Mouse (Mus musculus) CD4-positive, CD25-positive, alpha-beta regulatory T cell, adult 2 months (primary cell): ENCODE results near the gene Slc17a5.
"Not testable (repeated sequence)": the region's sequence is repeated elsewhere in the genome, so short reads cannot be mapped to it uniquely, and the experiment has no call there.

ENCODE experiments used
- DNase-seq: peaks from one replicate; pipeline ENCODE4 v3.0.0-alpha.2; 2012; ENCODE audit warnings: low read depth, low spot score

The Slc17a5 gene

GRCm38 (mm10) chr9:78520127-78520779, 67.6 kb downstream of the Slc17a5 start:
- no peak for DNase-seq

- DNase-seq = not testable (repeated sequence)
These were observed 70.6 kb downstream of the Slc17a5 start for GRCm38 (mm10) chr9:78517237-78517636.

GRCm38 (mm10) chr9:78516125-78516524, 71.7 kb downstream of the Slc17a5 start:
- DNase-seq = no peak

GRCm38 (mm10) chr9:78514681-78515080, 73.2 kb downstream of the Slc17a5 start:
- DNase-seq = no peak

DNA sequence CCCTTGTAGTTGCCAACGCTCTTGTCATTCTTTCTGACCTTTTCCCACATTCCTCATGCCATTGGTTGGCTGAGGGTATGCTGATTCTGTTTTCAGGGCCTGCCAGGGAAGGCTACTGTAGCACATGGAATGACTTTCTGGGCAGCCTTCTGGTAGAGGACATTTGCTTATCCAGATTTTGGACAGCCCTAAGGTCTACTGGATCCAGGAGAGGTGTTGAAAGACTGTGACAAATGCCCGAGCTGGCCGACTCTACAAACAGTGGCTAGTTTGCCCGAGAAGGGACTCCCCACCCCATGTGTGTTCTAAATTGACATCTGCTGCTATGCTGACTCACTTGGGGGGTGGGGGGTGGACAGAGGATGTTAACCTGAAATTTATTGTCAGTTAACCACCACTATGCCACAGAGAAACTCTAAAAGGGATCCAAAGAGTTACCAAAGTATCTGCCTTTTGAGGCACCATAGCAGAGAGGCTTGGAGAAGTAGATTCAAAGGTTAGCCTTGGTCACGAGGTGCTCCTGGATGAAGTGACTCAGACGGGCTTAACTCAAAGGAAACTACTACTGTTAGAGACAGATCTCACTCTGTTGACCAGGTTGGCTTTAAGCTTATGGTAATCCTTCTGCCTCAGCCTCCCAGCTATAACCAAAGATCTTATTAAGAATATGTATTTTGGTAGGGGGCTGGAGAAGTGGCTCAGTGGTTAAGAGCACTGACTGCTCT, 73.9 kb downstream of the Slc17a5 start:
- no peak for DNase-seq

GRCm38 (mm10) chr9:78511705-78512104, 76.1 kb downstream of the Slc17a5 start:
- no peak for DNase-seq

DNA sequence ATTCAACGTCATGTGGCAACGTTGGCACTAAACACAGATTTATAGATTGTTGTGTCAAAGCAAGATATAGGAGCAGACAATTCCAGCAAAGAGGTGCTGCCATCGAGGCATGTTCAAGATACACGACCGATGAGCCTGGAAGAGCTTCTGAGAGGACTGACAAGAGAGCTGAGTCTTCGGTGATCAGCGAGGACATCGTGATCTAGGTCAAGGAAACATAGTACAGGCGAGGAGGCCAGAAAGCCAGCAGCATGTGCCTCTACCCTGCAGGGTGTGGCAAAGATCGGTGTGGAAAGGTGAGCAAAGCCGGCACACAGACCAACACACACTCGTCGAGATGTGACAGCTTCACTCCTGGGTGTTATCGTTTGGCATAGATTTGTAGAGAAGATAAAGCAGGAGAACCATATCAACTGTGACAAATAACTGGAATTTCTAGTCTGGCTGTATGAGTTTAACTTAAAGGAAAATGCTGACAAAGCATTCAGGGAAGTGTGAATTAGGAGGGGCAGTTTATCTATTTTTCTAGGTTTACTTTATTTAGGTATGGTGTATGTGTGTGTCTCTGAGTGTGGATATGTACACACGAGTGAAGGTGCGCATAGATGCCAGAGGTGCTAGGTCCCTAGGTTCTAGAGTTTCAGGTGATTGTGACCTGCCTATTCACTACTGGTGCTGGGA, 79.6 kb downstream of the Slc17a5 start:
- no peak for DNase-seq

DNA sequence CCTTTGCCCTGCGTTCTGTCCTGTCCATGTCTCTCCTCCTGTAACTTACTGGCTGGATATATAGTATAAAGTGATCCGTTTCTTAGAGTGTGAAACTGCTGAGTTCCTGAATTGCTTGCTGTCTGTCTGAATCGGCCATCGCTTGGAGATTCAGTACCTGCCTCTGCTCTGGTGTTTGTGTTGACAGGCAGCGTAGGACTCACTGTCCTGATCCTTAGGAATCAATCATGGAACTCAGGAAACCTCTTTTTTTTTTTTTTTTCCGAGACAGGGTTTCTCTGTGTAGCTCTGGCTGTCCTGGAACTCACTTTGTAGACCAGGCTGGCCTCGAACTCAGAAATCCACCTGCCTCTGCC, 81.1 kb downstream of the Slc17a5 start:
- no peak for DNase-seq

- DNase-seq = no peak
These were observed 81.7 kb downstream of the Slc17a5 start for GRCm38 (mm10) chr9:78506002-78506721.

DNA sequence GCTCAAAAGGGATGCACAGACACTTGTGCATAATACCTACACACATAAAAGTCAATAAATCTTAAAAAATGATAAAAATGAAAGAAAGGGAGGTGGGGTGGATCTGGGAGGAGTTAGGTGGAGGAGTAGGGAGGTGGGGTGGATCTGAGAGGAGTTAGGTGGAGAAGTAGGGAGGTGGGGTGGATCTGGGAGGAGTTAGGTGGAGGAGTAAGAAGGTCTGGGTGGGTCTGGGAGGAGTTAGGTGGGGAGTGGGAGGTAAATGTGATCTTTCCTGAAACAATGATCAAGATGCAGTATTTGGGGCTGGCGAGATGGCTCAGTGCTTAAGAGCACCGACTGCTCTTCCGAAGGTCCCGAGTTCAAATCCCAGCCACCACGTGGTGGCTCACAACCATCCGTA, 82.6 kb downstream of the Slc17a5 start:
- DNase-seq = no peak

- DNase-seq = no peak
These were observed 83.2 kb downstream of the Slc17a5 start for GRCm38 (mm10) chr9:78504679-78505078.

GRCm38 (mm10) chr9:78504133-78504532, 83.7 kb downstream of the Slc17a5 start:
- DNase-seq = no peak

GRCm38 (mm10) chr9:78503223-78504079, 84.4 kb downstream of the Slc17a5 start:
- no peak for DNase-seq

DNA sequence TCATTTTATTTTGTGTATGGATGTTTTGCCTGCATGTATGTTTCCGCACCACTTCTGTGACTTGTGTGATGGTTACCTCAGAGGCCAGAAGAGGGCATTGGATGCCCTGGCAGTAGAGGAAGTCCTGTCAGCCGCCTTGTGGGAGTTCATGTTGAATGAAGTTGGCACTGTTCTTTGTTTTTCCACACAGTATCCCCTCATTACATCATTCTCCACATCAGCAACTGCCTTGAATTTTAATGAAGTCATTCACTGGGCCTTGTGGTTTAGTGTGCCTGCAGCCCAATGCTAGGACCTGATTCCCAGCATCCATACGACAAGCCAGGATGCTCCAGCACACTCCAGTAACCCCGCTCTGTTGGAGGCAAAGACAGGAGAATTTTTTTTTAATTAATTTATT, 86.6 kb downstream of the Slc17a5 start:
- no peak for DNase-seq

DNA sequence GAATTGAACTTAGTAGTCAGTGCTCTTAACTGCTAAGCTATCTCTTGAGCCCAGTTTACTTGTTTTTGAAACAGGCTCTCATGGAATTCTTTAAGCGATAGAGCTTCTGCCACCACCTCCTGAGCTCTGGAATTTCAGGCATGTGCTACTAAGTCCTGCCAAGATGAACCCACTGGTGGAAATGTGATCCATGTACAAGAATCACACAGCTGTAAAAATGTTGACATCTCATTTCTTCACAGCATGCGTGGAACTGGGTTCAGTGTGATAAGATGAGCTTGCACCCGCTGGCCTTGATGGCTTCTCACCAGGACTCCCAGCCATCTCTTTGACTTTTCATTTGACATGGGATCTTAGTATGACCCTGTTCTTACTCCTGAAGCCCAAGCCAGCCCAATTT, 87.5 kb downstream of the Slc17a5 start:
- DNase-seq = no peak

- no peak for DNase-seq
These were observed 94.7 kb downstream of the Slc17a5 start for GRCm38 (mm10) chr9:78493171-78493570.

DNA sequence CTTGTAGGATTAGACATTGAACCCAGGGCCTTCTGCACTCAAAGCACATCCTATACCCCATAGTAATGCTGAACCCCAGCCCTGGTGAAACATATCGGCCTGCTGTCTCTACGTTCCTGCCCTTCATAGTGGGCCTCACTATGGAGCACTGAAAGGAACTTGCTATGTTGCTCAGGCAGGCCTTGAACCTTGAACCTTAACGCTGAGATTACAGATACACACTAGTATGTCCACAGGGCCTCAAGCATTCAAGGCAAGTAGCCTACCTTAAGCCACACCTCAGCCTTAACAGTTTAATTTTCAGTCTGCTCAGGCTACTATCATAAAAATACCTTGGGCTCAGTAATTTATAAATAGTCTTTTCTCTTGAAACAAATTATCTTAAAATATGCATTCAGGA, 95.6 kb downstream of the Slc17a5 start:
- no peak for DNase-seq

DNA sequence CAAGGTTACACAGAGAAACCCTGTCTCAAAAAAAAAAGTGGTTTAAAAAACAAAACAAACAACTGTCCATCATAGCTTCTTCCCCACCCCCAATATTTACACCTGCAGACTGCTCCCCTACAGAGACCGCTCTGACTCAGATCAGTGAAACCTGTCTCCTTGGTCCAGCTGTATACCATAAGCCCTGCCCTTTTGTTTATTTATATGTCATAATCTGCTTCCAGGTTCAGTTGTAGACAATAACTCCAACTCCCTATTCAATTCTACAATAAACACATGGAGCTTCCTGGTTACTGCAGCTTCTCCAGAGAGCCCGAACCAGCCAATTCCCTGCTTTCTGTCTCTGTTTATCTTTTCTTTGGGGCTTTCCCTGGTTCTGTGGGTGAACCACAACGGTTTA, 96.7 kb downstream of the Slc17a5 start:
- no peak for DNase-seq

DNA sequence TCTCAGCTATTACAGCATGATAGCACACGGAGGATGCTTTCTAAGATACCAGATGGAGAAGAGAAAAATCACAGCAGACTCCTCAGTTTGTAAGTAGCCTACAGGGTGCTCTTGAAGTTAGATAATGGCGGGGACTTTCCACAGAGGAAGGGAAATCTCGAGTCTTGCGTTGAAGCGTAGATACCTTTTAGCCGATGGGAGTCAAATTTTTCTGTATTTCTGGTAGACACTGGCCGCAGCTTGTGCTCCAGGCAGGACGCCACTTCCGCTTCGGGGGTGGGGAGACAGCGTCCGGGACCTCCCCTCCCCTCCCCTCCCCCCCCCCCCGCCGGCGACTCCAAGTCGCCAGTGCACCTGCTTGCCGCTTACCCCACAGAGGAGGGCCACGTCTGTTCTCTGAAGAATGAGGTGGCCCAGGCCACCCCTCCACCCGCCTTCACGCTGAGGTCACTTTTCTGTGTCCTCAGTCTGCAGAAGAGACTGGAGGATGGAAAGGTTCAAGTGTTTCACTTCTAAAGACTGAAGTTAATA, 98.9 kb downstream of the Slc17a5 start, which contains the start of gene Eef1a1:
Gene Eef1a1, minus strand, starts transcription at position 262 of the 531 bp plus-strand sequence.
- DNase-seq = peak; percentile 75

DNA sequence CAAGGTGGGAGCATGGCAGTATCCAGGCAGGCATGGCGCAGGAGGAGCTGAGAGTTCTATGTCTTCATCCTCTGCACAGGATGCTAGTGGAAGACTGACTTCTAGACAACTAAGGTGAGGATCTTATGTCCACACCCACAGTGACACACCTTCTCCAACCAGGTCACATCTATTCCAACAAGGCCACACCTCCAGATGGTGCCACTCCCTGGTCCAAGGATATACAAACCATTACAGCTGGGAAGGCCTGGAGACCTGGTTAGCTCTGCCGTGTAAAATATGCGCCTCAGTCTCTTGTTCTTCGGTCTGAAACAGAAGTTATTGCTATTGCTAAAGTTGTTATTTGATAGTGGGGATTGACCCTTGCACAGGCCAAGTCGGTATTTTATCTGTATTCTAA, 99.8 kb downstream of the Slc17a5 start:
- DNase-seq = not testable (repeated sequence)
